Mouse (Mus musculus): ENCODE results near the gene Gatad2a. TPM values are rescaled to one million over a fixed set of nuclear protein-coding genes. Genes with fewer than 3 reads are reported as not detected.
"Not testable (repeated sequence)": the region's sequence is repeated elsewhere in the genome, so short reads cannot be mapped to it uniquely, and the experiment has no call there.

Gene Gatad2a
- polyA plus RNA-seq, 1 experiment = 34.5 TPM

DNA sequence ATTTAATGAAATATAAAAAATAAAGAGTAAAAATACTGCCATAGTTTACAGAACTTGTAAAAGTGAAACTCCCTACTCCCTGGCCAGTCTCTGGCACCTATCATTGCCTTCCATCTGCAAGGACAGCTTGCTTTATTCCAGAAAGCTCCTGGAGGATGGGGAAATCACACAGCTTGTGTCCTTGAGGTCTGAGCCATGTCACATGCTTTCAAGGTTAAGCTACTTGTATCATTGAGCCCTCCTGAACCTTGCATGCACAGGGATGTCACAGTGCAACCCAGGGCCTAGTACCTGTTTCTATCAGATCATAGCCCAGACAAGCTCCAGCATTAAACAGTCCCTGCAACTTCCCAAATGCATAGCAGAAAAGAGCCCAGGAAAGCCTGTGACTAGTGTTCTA lies 36.9 kb downstream of the Gatad2a start:
- Histone ChIP-seq H3K4me3 (replicated peaks; ENCODE audit: control insufficient read depth, low read depth, low read length) (no peak overlapping the region), H3K27ac (ENCODE audit: control insufficient read depth, insufficient read depth, low read depth, low read length, poor library complexity) (no peak overlapping the region), H3K4me1 (ENCODE audit: control insufficient read depth, insufficient read depth, low read length) (peaks cover 2% of the 10 kb centered on the region)
- no peak for TF ChIP-seq CTCF (IDR thresholded peaks at IDR 0.05; ENCODE audit: control insufficient read depth, insufficient read depth, low read length)
- TF ChIP-seq POLR2A (IDR thresholded peaks at IDR 0.05; ENCODE audit: borderline replicate concordance, control insufficient read depth, low read depth, low read length) = no peak

DNA sequence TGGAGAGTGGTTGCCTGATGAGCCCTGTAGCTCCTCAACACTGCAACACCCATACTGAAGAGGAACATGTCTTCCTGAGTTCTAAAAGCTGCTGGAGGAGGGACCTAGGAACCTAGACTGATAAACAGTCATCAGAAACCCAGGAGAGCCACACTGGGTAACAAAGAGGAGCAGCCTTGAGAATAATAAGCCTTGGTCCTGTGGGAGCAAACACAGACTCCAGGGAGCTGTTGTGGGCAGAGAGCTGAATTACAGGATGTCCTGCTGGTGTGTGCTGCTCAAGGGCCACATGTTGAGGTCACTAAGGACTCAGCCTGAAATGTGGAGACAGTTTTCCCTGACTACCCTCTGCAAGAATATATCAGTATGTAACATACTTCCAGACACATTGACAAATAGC lies 38.3 kb downstream of the Gatad2a start:
- H3K27ac ChIP-seq (ENCODE audit: control insufficient read depth, insufficient read depth, low read depth, low read length, poor library complexity) = no peak overlapping the region
- TF ChIP-seq POLR2A (IDR thresholded peaks at IDR 0.05; ENCODE audit: borderline replicate concordance, control insufficient read depth, low read depth, low read length) (no peak), CTCF (IDR thresholded peaks at IDR 0.05; ENCODE audit: control insufficient read depth, insufficient read depth, low read length) (no peak)
- peaks cover 2% of the 10 kb centered on the region for H3K4me1 ChIP-seq (ENCODE audit: control insufficient read depth, insufficient read depth, low read length)
- H3K4me3 ChIP-seq (replicated peaks; ENCODE audit: control insufficient read depth, low read depth, low read length) = no peak overlapping the region

DNA sequence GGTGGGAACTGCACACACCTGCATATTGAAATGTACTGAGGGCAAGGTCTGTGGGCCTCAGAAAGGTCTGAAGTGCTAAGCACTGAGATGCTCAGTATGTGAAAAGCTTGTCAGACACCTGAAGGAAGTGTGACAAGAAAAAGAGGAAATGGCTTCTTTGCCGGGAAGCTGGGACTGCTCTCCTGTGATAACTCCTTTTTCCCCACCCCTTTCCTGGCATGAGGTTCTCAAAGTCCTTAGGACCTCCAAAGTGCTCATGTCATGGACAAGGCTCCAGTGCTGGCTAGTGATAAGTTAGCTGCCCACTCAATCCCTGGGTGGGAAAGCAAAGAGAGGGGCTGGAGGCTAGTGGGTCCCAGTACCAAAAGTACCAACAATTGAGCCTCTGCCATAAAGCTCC lies 38.8 kb downstream of the Gatad2a start:
- TF ChIP-seq POLR2A (IDR thresholded peaks at IDR 0.05; ENCODE audit: borderline replicate concordance, control insufficient read depth, low read depth, low read length) (no peak), CTCF (IDR thresholded peaks at IDR 0.05; ENCODE audit: control insufficient read depth, insufficient read depth, low read length) (no peak)
- H3K4me3 ChIP-seq (replicated peaks; ENCODE audit: control insufficient read depth, low read depth, low read length) = no peak overlapping the region
- WGBS = 0% methylated on average over 1 of the region's 1 CpGs
- peaks cover 2% of the 10 kb centered on the region for H3K4me1 ChIP-seq (ENCODE audit: control insufficient read depth, insufficient read depth, low read length)
- no peak overlapping the region for H3K27ac ChIP-seq (ENCODE audit: control insufficient read depth, insufficient read depth, low read depth, low read length, poor library complexity)

DNA sequence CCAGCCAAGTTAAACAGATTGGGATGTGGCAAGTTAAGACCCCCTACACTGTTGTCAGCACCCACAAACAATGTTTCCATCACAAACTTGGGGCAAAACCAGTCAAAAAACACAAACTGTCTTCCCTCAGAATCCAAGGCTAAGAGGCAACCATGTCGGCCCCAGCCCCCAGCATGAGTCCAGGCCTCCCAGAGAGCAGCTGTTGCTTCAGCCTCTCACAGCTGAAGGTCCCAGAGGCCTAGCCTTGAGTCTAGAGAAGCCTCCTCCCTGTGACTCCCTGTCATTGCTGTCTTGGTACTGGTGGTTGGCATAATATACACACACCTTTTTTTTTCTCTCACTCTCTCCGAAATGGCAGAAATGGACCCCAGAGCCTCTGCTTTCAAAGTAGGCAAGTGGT lies 39.5 kb downstream of the Gatad2a start:
- no peak overlapping the region for H3K27ac ChIP-seq (ENCODE audit: control insufficient read depth, insufficient read depth, low read depth, low read length, poor library complexity)
- no peak overlapping the region for H3K4me3 ChIP-seq (replicated peaks; ENCODE audit: control insufficient read depth, low read depth, low read length)
- WGBS = 84% methylated on average over 2 of the region's 2 CpGs
- H3K4me1 ChIP-seq (ENCODE audit: control insufficient read depth, insufficient read depth, low read length) = peaks cover 2% of the 10 kb centered on the region
- TF ChIP-seq CTCF (IDR thresholded peaks at IDR 0.05; ENCODE audit: control insufficient read depth, insufficient read depth, low read length) = no peak
- TF ChIP-seq POLR2A (IDR thresholded peaks at IDR 0.05; ENCODE audit: borderline replicate concordance, control insufficient read depth, low read depth, low read length) = no peak

DNA sequence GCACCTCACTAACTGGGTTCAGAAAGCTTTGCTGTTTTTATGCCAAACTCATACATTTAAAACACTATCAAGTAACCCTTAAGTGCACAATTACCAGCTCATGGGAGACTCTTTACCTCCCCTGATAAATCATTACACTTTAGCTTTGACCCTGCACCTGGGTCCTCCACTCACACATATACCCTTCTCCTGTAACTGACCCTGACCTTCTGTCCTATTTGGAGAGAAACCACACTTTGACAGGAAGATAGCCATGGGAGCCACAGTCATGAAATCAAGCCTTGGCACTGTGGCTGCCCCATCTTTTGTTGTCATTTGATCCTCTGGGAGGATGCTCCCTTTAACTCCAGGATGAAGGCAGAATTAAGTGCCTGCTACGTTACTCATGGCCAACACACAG lies 41.5 kb downstream of the Gatad2a start:
- H3K4me3 ChIP-seq (replicated peaks; ENCODE audit: control insufficient read depth, low read depth, low read length) = no peak overlapping the region
- no peak overlapping the region for H3K27ac ChIP-seq (ENCODE audit: control insufficient read depth, insufficient read depth, low read depth, low read length, poor library complexity)
- TF ChIP-seq CTCF (IDR thresholded peaks at IDR 0.05; ENCODE audit: control insufficient read depth, insufficient read depth, low read length) (no peak), POLR2A (IDR thresholded peaks at IDR 0.05; ENCODE audit: borderline replicate concordance, control insufficient read depth, low read depth, low read length) (no peak)
- WGBS = 88% methylated on average over 1 of the region's 1 CpGs
- H3K4me1 ChIP-seq (ENCODE audit: control insufficient read depth, insufficient read depth, low read length) = peaks cover 2% of the 10 kb centered on the region

DNA sequence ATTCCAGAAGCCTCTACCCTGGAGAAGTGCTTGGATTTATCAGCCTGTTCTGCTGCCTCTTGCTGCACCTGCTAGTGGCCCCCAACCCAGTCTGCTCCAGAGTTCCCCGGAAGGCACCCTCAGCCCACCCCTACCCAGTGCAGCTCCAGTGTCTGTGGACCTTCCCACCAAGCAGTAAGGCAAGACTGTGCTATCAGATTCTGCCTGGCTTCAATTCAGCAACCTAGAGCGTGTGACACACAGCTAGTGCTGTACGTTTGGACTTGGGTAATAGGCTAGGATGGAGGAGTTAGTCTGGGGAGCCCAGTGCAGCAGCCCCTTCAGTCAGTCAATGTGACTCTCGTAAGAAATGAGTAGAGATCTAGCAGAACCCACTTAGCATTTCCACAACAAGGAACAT lies 42.0 kb downstream of the Gatad2a start:
- Histone ChIP-seq H3K27ac (ENCODE audit: control insufficient read depth, insufficient read depth, low read depth, low read length, poor library complexity) (no peak overlapping the region), H3K4me1 (ENCODE audit: control insufficient read depth, insufficient read depth, low read length) (peaks cover 2% of the 10 kb centered on the region), H3K4me3 (replicated peaks; ENCODE audit: control insufficient read depth, low read depth, low read length) (no peak overlapping the region)
- TF ChIP-seq POLR2A (IDR thresholded peaks at IDR 0.05; ENCODE audit: borderline replicate concordance, control insufficient read depth, low read depth, low read length) (no peak), CTCF (IDR thresholded peaks at IDR 0.05; ENCODE audit: control insufficient read depth, insufficient read depth, low read length) (no peak)
- WGBS = 57% methylated on average over 4 of the region's 4 CpGs

DNA sequence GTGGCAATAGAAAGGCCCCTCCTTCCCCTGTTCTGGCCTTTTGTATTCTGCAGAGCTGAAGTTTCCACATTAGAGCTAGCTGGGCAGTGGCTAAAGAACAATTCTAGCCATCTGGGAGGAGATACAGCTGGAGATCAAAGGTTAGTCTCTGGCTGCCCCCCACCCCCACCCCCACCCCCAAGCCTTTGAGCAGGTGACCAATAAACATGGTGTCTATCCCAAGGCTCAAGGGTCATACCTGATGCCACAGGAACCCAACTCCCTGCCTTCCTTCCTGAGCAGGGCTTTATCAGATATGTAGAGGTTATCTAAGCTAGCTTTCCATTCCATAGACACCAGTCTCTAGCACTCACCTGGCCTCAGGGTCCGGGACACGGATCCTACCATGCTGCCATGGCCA lies 45.9 kb downstream of the Gatad2a start:
- Histone ChIP-seq H3K4me3 (replicated peaks; ENCODE audit: control insufficient read depth, low read depth, low read length) (no peak overlapping the region), H3K4me1 (ENCODE audit: control insufficient read depth, insufficient read depth, low read length) (no peaks in the 10 kb centered on the region; the same call in none of the 2 replicates), H3K27ac (ENCODE audit: control insufficient read depth, insufficient read depth, low read depth, low read length, poor library complexity) (no peak overlapping the region)
- TF ChIP-seq CTCF (IDR thresholded peaks at IDR 0.05; ENCODE audit: control insufficient read depth, insufficient read depth, low read length) (no peak), POLR2A (IDR thresholded peaks at IDR 0.05; ENCODE audit: borderline replicate concordance, control insufficient read depth, low read depth, low read length) (no peak)
- WGBS = 88% methylated on average over 2 of the region's 2 CpGs

DNA sequence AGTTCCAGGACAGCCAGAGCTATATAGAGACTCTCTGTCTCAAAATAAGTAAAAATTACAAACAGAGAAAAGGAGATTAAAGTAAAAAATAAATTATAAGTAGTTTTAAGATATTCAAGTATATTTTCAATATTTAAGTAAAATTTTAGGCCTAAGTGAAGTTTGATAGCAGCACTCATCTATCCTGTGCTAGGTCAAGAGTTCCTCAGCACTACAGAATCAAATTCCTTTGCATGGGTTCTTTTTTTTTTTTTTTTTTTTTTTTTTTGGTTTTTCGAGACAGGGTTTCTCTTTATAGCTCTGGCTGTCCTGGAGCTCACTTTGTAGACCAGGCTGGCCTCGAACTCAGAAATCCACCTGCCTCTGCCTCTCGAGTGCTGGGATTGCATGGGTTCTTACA lies 53.7 kb downstream of the Gatad2a start:
- 68% methylated on average over 3 of the region's 3 CpGs for WGBS
- not testable (repeated sequence) for H3K4me3 ChIP-seq (replicated peaks; ENCODE audit: control insufficient read depth, low read depth, low read length); H3K27ac ChIP-seq (ENCODE audit: control insufficient read depth, insufficient read depth, low read depth, low read length, poor library complexity); H3K4me1 ChIP-seq (ENCODE audit: control insufficient read depth, insufficient read depth, low read length)

DNA sequence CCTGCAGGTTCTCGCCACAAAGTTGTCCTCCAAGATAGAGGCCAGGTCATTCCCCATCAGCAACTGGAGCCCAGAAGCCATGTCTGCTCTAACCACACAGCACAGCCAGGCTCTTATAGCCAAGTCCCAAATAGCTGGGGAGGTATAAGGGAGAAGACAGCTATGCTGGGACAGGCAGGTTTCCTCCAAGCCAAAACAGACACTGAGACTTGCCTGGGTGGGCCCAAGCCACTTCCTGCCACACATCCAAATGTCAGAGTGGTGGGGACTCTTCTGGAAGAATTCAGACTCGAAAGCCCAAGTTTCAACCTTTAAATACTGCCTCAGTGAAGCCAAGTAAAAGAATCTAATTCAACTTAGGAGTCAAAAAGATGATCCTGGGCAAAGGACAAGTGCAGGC lies 55.8 kb downstream of the Gatad2a start:
- Histone ChIP-seq H3K4me3 (replicated peaks; ENCODE audit: control insufficient read depth, low read depth, low read length) (no peak overlapping the region), H3K4me1 (ENCODE audit: control insufficient read depth, insufficient read depth, low read length) (peaks cover 10% of the 10 kb centered on the region), H3K27ac (ENCODE audit: control insufficient read depth, insufficient read depth, low read depth, low read length, poor library complexity) (no peak overlapping the region)
- TF ChIP-seq CTCF (IDR thresholded peaks at IDR 0.05; ENCODE audit: control insufficient read depth, insufficient read depth, low read length) (no peak), POLR2A (IDR thresholded peaks at IDR 0.05; ENCODE audit: borderline replicate concordance, control insufficient read depth, low read depth, low read length) (no peak)
- 54% methylated on average over 2 of the region's 2 CpGs for WGBS
